Mouse (Mus musculus): ENCODE results near the gene Tbata. TPM values are rescaled to one million over a fixed set of nuclear protein-coding genes. Genes with fewer than 3 reads are reported as not detected.

The Tbata gene
- not detected for total RNA-seq (2021)
- long read RNA-seq, experiment 1: 0 reads
- long read RNA-seq, experiment 2: 0 reads

GRCm38 (mm10) chr10:61171654-61172053, at the start of gene Tbata:
Gene Tbata (plus strand): TSS chr10:61171954.
- no peak for DNase-seq

- DNase-seq: no peak
Measured at GRCm38 (mm10) chr10:61123276-61123913, 48.4 kb upstream of the Tbata start.

GRCm38 (mm10) chr10:61124462-61124861, 47.3 kb upstream of the Tbata start:
- DNase-seq: no peak

- DNase-seq: no peak
Measured at GRCm38 (mm10) chr10:61128701-61129365, 42.9 kb upstream of the Tbata start.

GRCm38 (mm10) chr10:61130959-61131358, 40.8 kb upstream of the Tbata start:
- DNase-seq: no peak

- DNase-seq: no peak
Measured at GRCm38 (mm10) chr10:61134041-61134440, 37.7 kb upstream of the Tbata start.

GRCm38 (mm10) chr10:61135226-61135839, 36.4 kb upstream of the Tbata start:
- no peak for DNase-seq

GRCm38 (mm10) chr10:61137567-61137966, 34.2 kb upstream of the Tbata start:
- DNase-seq: no peak

- DNase-seq: no peak
Measured at GRCm38 (mm10) chr10:61143343-61143742, 28.4 kb upstream of the Tbata start.

- no peak for DNase-seq
Measured at GRCm38 (mm10) chr10:61145766-61146118, 26.0 kb upstream of the Tbata start.

GRCm38 (mm10) chr10:61146119-61146806, 25.5 kb upstream of the Tbata start:
- peak; percentile 66 for DNase-seq

GRCm38 (mm10) chr10:61146807-61147156, 25.0 kb upstream of the Tbata start:
- peak; percentile 45 for DNase-seq

GRCm38 (mm10) chr10:61147157-61148040, 24.4 kb upstream of the Tbata start, which contains the start of gene Sgpl1:
Gene Sgpl1 (minus strand): TSS chr10:61147703.
- peak; percentile 93 for DNase-seq

GRCm38 (mm10) chr10:61149476-61149875, 22.3 kb upstream of the Tbata start:
- DNase-seq: no peak

GRCm38 (mm10) chr10:61150616-61151015, 21.1 kb upstream of the Tbata start:
- DNase-seq: no peak

- DNase-seq: no peak
Measured at GRCm38 (mm10) chr10:61152131-61152530, 19.6 kb upstream of the Tbata start.

- no peak for DNase-seq
Measured at GRCm38 (mm10) chr10:61155611-61156010, 16.1 kb upstream of the Tbata start.

GRCm38 (mm10) chr10:61156453-61156852, 15.3 kb upstream of the Tbata start:
- no peak for DNase-seq

- DNase-seq: no peak
Measured at GRCm38 (mm10) chr10:61158594-61158993, 13.2 kb upstream of the Tbata start.

- no peak for DNase-seq
Measured at GRCm38 (mm10) chr10:61160089-61160488, 11.7 kb upstream of the Tbata start.

GRCm38 (mm10) chr10:61160671-61161070, 11.1 kb upstream of the Tbata start:
- no peak for DNase-seq

GRCm38 (mm10) chr10:61162366-61162765, 9.4 kb upstream of the Tbata start:
- DNase-seq: no peak

All from gastrocnemius, postnatal 10 days (tissue).